Mouse (Mus musculus): ENCODE data around the gene Pard3b. TPM values are rescaled to one million over a fixed set of nuclear protein-coding genes. Genes with fewer than 3 reads are reported as not detected.

The Pard3b gene
- polyA plus RNA-seq, 1 experiment, result 0.12 TPM

- no peak overlapping the region for H3K27ac ChIP-seq (ENCODE audit: insufficient read depth, low read depth, low read length)
- H3K4me3 ChIP-seq (ENCODE audit: insufficient read depth, low read length), result no peak overlapping the region
- TF ChIP-seq CTCF (IDR thresholded peaks at IDR 0.05; ENCODE audit: low read depth, low read length), result no peak
- no peak for TF ChIP-seq POLR2A (IDR thresholded peaks at IDR 0.05; ENCODE audit: borderline replicate concordance, low read depth, low read length)
- H3K4me1 ChIP-seq (ENCODE audit: control insufficient read depth, insufficient read depth, low read length), result peaks cover 4% of the 10 kb centered on the region; the same call in 1 of the 2 replicates
Measured at GRCm38 (mm10) chr1:62048592-62048991, 410.0 kb downstream of the Pard3b start.

DNA sequence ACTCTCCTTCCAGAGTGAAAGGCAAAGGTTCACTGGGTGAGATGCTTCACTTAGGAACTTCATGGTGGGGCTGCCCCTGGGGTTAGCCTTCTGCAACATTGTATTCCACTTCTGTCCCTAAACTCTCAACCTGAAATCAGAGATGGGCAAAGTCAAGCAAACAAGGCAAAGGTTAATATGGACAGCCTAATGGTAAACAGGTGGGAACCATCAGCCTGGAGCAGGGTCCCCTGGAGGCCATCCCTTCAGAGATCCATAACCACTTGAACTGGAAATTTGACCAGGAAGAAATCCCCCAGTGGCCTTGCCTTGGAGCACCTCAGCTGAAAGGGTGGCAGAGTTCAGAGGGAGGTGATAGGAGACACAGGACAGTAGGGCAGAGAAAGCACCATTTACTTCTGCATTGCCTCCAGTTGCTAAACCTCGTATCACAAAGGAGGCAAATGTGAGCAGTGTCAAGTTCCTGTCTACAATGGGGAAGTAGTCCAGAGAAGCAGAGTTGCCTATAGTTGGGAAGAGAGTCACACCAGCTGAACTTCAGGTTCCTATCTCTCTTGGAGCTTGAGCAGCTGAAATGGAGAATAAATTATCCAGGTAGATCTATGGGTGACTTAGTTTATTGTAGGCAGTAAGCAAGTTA lies 412.7 kb downstream of the Pard3b start:
- Histone ChIP-seq H3K4me3 (ENCODE audit: insufficient read depth, low read length) (no peak overlapping the region), H3K4me1 (ENCODE audit: control insufficient read depth, insufficient read depth, low read length) (peaks cover 4% of the 10 kb centered on the region; the same call in 1 of the 2 replicates), H3K27ac (ENCODE audit: insufficient read depth, low read depth, low read length) (no peak overlapping the region)
- no peak for TF ChIP-seq POLR2A (IDR thresholded peaks at IDR 0.05; ENCODE audit: borderline replicate concordance, low read depth, low read length)
- TF ChIP-seq CTCF (IDR thresholded peaks at IDR 0.05; ENCODE audit: low read depth, low read length), result no peak

DNA sequence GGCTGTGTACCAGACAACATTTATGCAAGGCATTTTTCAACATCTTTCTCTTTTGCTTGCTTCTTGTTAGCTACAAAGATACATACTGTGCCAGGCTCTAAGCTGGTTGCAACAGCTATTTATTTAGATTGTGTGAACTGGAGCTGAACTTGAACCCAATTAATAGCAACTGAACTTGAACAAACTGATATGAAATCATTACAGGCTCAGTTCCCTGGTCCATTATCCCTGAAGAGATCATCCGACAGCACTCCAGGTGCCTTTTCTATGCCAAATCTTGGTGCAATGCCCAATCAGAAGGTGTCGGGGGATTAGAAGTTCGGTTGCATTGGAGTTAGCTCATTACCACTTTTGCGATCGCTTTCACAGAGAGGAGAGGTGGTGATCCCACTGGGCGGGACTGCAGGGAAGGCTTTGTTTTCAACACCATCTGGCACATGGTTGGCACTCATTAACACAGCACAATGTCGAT lies 414.6 kb downstream of the Pard3b start:
- no peak for TF ChIP-seq POLR2A (IDR thresholded peaks at IDR 0.05; ENCODE audit: borderline replicate concordance, low read depth, low read length)
- no peak for TF ChIP-seq CTCF (IDR thresholded peaks at IDR 0.05; ENCODE audit: low read depth, low read length)
- Histone ChIP-seq H3K27ac (ENCODE audit: insufficient read depth, low read depth, low read length) (no peak overlapping the region), H3K4me1 (ENCODE audit: control insufficient read depth, insufficient read depth, low read length) (peaks cover 4% of the 10 kb centered on the region; the same call in 1 of the 2 replicates), H3K4me3 (ENCODE audit: insufficient read depth, low read length) (no peak overlapping the region)

DNA sequence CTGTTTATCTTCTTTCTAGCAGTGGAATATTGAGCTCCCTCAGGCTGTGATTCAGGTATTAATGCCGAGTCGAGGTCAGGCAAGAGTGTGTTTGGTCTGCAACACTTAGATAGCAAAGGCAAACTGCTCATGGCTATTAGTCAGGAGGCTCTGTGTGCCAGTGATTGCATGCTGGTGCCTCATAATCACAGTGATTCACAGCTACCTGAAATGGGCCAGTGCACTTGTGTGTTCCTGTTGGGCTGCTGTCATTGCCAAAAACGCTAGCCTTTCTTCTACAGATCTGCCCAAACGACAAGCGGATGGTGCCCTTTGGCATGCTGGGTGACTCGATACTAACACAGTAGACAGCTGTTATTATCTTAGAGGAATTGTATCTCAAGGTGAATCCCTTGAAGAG lies 416.7 kb downstream of the Pard3b start:
- peaks cover 4% of the 10 kb centered on the region; the same call in 1 of the 2 replicates for H3K4me1 ChIP-seq (ENCODE audit: control insufficient read depth, insufficient read depth, low read length)
- no peak overlapping the region for H3K27ac ChIP-seq (ENCODE audit: insufficient read depth, low read depth, low read length)
- H3K4me3 ChIP-seq (ENCODE audit: insufficient read depth, low read length), result no peak overlapping the region
- TF ChIP-seq CTCF (IDR thresholded peaks at IDR 0.05; ENCODE audit: low read depth, low read length), result no peak

DNA sequence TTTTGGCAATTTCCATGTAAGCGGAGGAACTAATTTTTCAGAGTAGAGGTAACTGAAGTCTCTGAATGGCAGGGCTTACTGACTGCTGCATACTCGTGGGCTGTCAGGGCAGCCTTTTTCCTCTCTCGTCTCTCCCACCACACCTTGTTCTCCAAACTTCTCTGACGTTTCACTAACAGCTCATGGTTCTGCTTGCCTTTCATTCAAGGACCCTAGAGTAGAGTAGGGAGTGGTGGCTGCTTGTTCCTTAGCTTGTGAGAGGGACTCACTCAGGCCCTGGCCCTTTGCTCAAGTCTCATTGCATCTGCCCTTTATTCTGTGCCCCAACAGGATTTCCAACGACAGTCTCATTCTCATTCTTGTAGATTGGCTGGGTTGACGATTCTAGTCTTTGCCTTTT lies 432.0 kb downstream of the Pard3b start:
- Histone ChIP-seq H3K27ac (ENCODE audit: insufficient read depth, low read depth, low read length) (no peak overlapping the region), H3K4me1 (ENCODE audit: control insufficient read depth, insufficient read depth, low read length) (no peaks in the 10 kb centered on the region), H3K4me3 (ENCODE audit: insufficient read depth, low read length) (no peak overlapping the region)
- TF ChIP-seq CTCF (IDR thresholded peaks at IDR 0.05; ENCODE audit: low read depth, low read length) (no peak), POLR2A (IDR thresholded peaks at IDR 0.05; ENCODE audit: borderline replicate concordance, low read depth, low read length) (no peak)

GRCm38 (mm10) chr1:62071139-62071538 lies 432.5 kb downstream of the Pard3b start:
- no peak for TF ChIP-seq POLR2A (IDR thresholded peaks at IDR 0.05; ENCODE audit: borderline replicate concordance, low read depth, low read length)
- no peak for TF ChIP-seq CTCF (IDR thresholded peaks at IDR 0.05; ENCODE audit: low read depth, low read length)
- Histone ChIP-seq H3K4me1 (ENCODE audit: control insufficient read depth, insufficient read depth, low read length) (no peaks in the 10 kb centered on the region), H3K4me3 (ENCODE audit: insufficient read depth, low read length) (no peak overlapping the region), H3K27ac (ENCODE audit: insufficient read depth, low read depth, low read length) (no peak overlapping the region)

DNA sequence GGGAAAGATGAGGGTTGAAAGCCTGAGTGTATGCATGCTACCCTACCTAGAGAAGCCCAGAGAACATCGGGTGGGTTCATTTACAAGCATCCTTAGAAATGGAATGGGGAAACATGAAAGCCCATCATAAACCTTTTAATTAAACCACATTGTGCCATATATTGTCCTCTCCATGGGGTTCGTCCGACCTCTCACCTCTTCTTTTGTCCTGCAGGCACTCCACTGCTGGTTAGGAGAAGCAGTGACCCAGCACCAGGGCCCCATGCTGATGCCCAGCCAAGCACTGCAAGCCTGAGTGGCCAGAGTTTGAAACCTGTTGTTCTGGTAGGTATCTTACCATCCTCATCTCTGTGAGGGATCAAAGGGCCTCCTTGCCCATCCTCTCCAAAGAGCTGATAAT lies 437.5 kb downstream of the Pard3b start:
- H3K4me1 ChIP-seq (ENCODE audit: control insufficient read depth, insufficient read depth, low read length), result no peaks in the 10 kb centered on the region
- no peak overlapping the region for H3K4me3 ChIP-seq (ENCODE audit: insufficient read depth, low read length)
- H3K27ac ChIP-seq (ENCODE audit: insufficient read depth, low read depth, low read length), result no peak overlapping the region
- TF ChIP-seq CTCF (IDR thresholded peaks at IDR 0.05; ENCODE audit: low read depth, low read length), result no peak

GRCm38 (mm10) chr1:62081129-62081528 lies 442.5 kb downstream of the Pard3b start:
- TF ChIP-seq CTCF (IDR thresholded peaks at IDR 0.05; ENCODE audit: low read depth, low read length), result no peak
- no peak for TF ChIP-seq POLR2A (IDR thresholded peaks at IDR 0.05; ENCODE audit: borderline replicate concordance, low read depth, low read length)
- no peak overlapping the region for H3K27ac ChIP-seq (ENCODE audit: insufficient read depth, low read depth, low read length)
- no peak overlapping the region for H3K4me3 ChIP-seq (ENCODE audit: insufficient read depth, low read length)
- H3K4me1 ChIP-seq (ENCODE audit: control insufficient read depth, insufficient read depth, low read length), result no peaks in the 10 kb centered on the region

- no peak for TF ChIP-seq POLR2A (IDR thresholded peaks at IDR 0.05; ENCODE audit: borderline replicate concordance, low read depth, low read length)
- no peak for TF ChIP-seq CTCF (IDR thresholded peaks at IDR 0.05; ENCODE audit: low read depth, low read length)
- Histone ChIP-seq H3K4me3 (ENCODE audit: insufficient read depth, low read length) (no peak overlapping the region), H3K4me1 (ENCODE audit: control insufficient read depth, insufficient read depth, low read length) (no peaks in the 10 kb centered on the region), H3K27ac (ENCODE audit: insufficient read depth, low read depth, low read length) (no peak overlapping the region)
Measured at GRCm38 (mm10) chr1:62085995-62086394, 447.4 kb downstream of the Pard3b start.

GRCm38 (mm10) chr1:62087464-62087863 lies 448.8 kb downstream of the Pard3b start:
- Histone ChIP-seq H3K4me3 (ENCODE audit: insufficient read depth, low read length) (no peak overlapping the region), H3K4me1 (ENCODE audit: control insufficient read depth, insufficient read depth, low read length) (no peaks in the 10 kb centered on the region), H3K27ac (ENCODE audit: insufficient read depth, low read depth, low read length) (no peak overlapping the region)
- TF ChIP-seq POLR2A (IDR thresholded peaks at IDR 0.05; ENCODE audit: borderline replicate concordance, low read depth, low read length) (no peak), CTCF (IDR thresholded peaks at IDR 0.05; ENCODE audit: low read depth, low read length) (no peak)

Measured in bone marrow macrophage, adult 2 months (primary cell).